Mouse (Mus musculus) midbrain, embryonic 15.5 days (tissue): Measurements from ENCODE around the gene Lpin1. TPM values are rescaled to one million over a fixed set of nuclear protein-coding genes. Genes with fewer than 3 reads are reported as not detected.

Source experiments
- ATAC-seq: fragments of 200-750 bp; cut with Nextera tagmentation; replicated peaks from 2 replicates; pipeline ENCODE4 v1.8.0; 2017; ENCODE audit warnings: moderate TSS enrichment
- H3K27ac ChIP-seq: fragments of 300-500 bp; sonication (generic); 2 replicates; pipeline ENCODE4 v1.5.1; 2015; ENCODE audit warnings: mild to moderate bottlenecking, inconsistent platforms
- H3K27me3 ChIP-seq: fragments of 300-500 bp; sonication (generic); replicated peaks from 2 replicates; pipeline ENCODE4 v1.6.1; 2015; ENCODE audit warnings: inconsistent platforms
- H3K36me3 ChIP-seq: fragments of 300-500 bp; sonication (generic); replicated peaks from 2 replicates; pipeline ENCODE4 v1.6.1; 2015; ENCODE audit warnings: inconsistent platforms
- H3K4me1 ChIP-seq: fragments of 300-500 bp; sonication (generic); 2 replicates; pipeline ENCODE4 v1.6.1; 2015; ENCODE audit warnings: inconsistent platforms
- H3K4me2 ChIP-seq: fragments of 300-500 bp; sonication (generic); 2 replicates; pipeline ENCODE4 v1.6.1; 2015; ENCODE audit warnings: inconsistent platforms, mild to moderate bottlenecking, moderate library complexity
- H3K4me3 ChIP-seq: fragments of 300-500 bp; sonication (generic); 2 replicates; pipeline ENCODE4 v1.5.1; 2015; ENCODE audit warnings: mild to moderate bottlenecking, inconsistent platforms
- H3K9ac ChIP-seq: fragments of 300-500 bp; sonication (generic); 2 replicates; pipeline ENCODE4 v1.6.1; 2015; ENCODE audit warnings: mild to moderate bottlenecking, inconsistent platforms
- H3K9me3 ChIP-seq: fragments of 300-500 bp; sonication (generic); 2 replicates; pipeline ENCODE4 v1.6.1; 2016; ENCODE audit warnings: inconsistent platforms
- WGBS: fragments of 180-500 bp; shearing (Covaris S2); methylation state at CpG from one replicate; pipeline ENCODE4 v1.1.7; 2015; ENCODE audit warnings: mixed read lengths; 5-methylcytosine and 5-hydroxymethylcytosine counted together
- polyA plus RNA-seq: library from polyadenylated mRNA; unstranded; fragments of >200 nt; fragmentation: Nextera tagmentation; extraction: Ambion mirVana; gene quantifications from 2 replicates; pipeline ENCODE4 v1.2.1, GENCODE M21; 2015

The Lpin1 gene
- polyA plus RNA-seq, 1 experiment from 2014 or later = 22.6 TPM

DNA sequence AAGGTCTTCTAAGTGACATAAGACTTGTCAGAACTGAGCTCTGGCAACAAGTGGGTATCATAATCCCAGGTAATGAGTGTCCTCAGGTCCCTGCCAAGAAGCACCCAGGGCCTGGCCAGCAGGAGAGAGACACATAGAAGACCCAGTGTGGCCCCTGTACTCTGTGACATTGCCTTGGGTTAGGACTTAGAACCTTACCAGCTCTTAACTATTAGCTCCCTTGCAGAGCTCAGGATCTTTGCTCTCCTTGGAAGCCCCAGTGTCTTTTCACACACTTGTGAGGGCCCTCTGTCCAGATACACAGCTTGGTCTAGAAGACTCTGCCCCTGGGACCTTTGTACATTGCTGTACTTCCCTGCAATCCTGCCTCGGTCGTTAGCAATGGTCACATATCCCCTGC lies 23.7 kb downstream of the Lpin1 start:
- 80% methylated on average over 2 of the region's 2 CpGs for WGBS

DNA sequence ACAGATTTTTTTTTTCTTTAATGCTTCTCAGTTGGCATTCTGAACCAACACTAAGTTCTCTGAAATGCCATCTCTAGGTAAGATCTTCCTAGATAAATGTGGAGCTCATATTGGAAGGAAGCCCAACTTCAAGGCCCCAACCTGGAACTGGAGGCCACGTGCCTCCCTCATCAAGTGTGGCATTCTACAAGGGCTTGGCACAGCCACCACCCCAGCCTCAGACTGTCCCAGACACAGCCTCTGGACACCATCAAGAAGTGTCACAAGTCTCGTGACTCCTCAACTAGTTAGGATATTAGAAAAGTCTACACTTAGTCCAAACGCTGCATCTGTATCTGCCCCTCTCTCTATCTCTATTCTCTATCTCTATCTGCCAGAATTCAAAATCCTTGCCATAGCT lies 25.8 kb downstream of the Lpin1 start:
- H3K9me3 ChIP-seq = no peaks in the 10 kb centered on the region
- H3K27me3 ChIP-seq = no peaks in the 10 kb centered on the region
- no peak overlapping the region for H3K4me3 ChIP-seq
- no peak overlapping the region for H3K4me2 ChIP-seq
- H3K36me3 ChIP-seq = no peaks in the 10 kb centered on the region
- H3K4me1 ChIP-seq = peaks cover 73% of the 10 kb centered on the region
- ATAC-seq = no peak
- H3K9ac ChIP-seq = no peak overlapping the region
- WGBS = 86% methylated on average over 3 of the region's 3 CpGs
- no peak overlapping the region for H3K27ac ChIP-seq

More for the DNA sequence above, 23.7 kb downstream of the Lpin1 start:
- no peak for ATAC-seq
- no peak overlapping the region for H3K9ac ChIP-seq
- H3K27ac ChIP-seq = no peak overlapping the region
- peak overlapping the region; percentile 85 for H3K4me2 ChIP-seq
- H3K4me3 ChIP-seq = no peak overlapping the region
- no peaks in the 10 kb centered on the region for H3K36me3 ChIP-seq
- H3K9me3 ChIP-seq = no peaks in the 10 kb centered on the region
- no peaks in the 10 kb centered on the region for H3K27me3 ChIP-seq
- H3K4me1 ChIP-seq = peaks cover 83% of the 10 kb centered on the region

DNA sequence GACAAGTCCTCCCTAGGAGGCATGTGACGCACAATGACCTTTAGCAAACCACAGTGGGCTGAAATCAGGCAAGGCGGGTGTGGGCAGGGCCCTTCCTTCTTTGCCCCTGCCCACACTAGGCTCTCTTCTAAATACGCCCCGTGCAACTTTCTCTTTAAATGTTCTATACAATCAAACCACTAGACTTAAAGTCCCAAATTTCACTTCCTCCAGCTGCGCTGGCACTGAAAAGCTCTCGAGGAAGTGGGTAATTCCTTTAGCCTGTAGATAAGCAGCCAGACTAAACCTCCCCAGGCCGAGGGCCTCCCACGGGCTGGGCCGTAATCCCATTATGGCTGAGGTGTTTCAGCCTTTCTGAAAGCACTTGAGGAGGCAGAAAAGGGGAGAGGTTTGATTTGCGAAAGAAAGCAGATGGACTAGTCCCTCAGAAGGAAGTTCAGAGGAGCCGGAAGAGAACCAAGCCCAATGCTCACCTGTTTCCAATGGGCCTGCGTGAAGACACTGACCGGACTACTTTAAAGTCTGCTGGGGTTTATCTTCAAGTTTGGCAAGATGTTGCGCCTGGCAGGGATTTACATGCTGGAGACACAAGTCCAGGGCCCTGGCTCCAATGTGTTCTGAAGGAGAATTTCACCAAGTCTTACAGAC lies 26.6 kb downstream of the Lpin1 start:
- no peak for ATAC-seq
- Histone ChIP-seq H3K4me1 (peaks cover 72% of the 10 kb centered on the region), H3K4me3 (no peak overlapping the region), H3K36me3 (0 out of 2 replicates have a peak, but pooled peaks cover 6% of the 10 kb centered on the region), H3K9ac (no peak overlapping the region), H3K4me2 (no peak overlapping the region), H3K27me3 (no peaks in the 10 kb centered on the region), H3K9me3 (no peaks in the 10 kb centered on the region), H3K27ac (no peak overlapping the region)
- WGBS = 26% methylated on average over 14 of the region's 14 CpGs

DNA sequence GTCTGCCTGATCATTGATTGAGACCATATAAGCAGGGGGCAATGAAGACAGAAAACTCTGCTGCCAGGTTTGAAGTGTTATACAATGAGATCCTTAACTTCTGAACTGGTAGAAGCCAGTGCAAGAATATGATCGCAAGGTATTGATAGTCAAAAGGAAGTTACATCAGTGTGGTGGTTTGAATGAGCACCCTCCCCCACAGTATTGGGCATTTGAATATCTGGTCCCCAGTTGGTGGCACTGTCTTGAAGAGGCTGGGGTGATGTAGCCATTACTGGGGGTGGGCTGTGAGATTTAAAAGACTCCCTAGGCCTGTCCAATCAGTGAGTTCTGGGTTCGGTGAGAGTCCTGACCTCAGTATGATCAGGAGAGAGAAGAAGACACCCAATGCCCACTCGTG lies 27.5 kb downstream of the Lpin1 start:
- ATAC-seq = no peak
- Histone ChIP-seq H3K36me3 (0 out of 2 replicates have a peak, but pooled peaks cover 10% of the 10 kb centered on the region), H3K4me2 (no peak overlapping the region), H3K27me3 (no peaks in the 10 kb centered on the region), H3K4me1 (peaks cover 64% of the 10 kb centered on the region), H3K9ac (no peak overlapping the region), H3K27ac (no peak overlapping the region), H3K9me3 (no peaks in the 10 kb centered on the region), H3K4me3 (no peak overlapping the region)
- WGBS = 92% methylated on average over 3 of the region's 3 CpGs

DNA sequence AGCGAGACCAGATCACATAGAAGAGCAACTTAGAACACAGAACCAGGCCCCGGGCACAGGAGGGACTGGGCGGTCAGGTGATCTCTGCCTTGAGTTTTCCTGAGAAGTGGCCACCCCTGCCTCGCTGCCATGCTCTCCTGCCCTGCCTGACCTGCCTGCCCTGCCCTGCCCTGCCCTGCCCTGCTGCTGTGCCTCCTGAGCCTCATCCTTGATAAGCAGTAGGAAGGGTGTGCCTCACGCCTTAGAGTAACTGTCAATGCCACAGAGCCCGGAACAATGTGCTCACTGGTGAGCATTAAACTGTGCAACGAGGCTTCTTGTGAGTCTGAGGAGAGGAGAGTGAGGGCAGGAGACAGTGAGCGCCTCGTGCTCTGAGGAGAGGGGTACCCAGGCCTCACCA lies 30.5 kb downstream of the Lpin1 start:
- no peak for ATAC-seq
- Histone ChIP-seq H3K9ac (no peak overlapping the region), H3K4me3 (no peak overlapping the region), H3K4me1 (peaks cover 34% of the 10 kb centered on the region), H3K4me2 (no peak overlapping the region), H3K9me3 (no peaks in the 10 kb centered on the region), H3K27ac (no peak overlapping the region), H3K27me3 (no peaks in the 10 kb centered on the region), H3K36me3 (peaks cover 32% of the 10 kb centered on the region)
- 68% methylated on average over 9 of the region's 9 CpGs for WGBS

DNA sequence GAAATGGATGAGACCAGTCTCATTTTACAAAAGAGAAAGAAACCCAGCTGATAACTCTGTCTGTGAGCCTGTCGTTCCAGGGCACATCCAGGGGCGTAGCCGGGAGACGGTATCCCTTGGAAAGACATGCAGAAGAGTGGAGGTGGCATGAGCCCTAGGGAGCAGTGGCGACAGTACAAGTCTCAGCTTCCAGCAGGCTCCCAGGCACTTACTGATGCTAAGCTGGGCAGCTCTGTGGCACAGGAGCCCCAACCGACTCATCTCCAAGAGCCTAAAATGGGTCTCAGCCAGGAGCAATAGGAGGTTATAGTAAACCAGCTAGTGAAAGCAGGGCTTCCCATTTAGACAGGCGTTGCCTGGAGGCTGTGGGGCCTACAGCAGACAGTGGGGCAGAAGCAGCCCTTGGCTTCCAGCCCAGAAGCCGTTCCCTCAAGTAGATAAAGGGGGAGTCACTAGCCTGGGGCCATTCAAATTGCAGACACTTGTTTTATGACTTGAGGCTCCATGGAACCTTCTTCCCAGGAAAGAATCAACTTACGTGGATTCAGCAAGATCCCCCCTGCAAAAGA lies 33.0 kb downstream of the Lpin1 start:
- H3K4me2 ChIP-seq = no peak overlapping the region
- peak overlapping the region; percentile 50; the same call in 1 of the 2 replicates for H3K27ac ChIP-seq
- H3K27me3 ChIP-seq = no peaks in the 10 kb centered on the region
- no peak overlapping the region for H3K9ac ChIP-seq
- ATAC-seq = peak; percentile 67
- peaks cover 44% of the 10 kb centered on the region for H3K36me3 ChIP-seq
- no peak overlapping the region for H3K4me3 ChIP-seq
- 53% methylated on average over 9 of the region's 9 CpGs for WGBS
- no peaks in the 10 kb centered on the region for H3K9me3 ChIP-seq
- peaks cover 10% of the 10 kb centered on the region for H3K4me1 ChIP-seq

DNA sequence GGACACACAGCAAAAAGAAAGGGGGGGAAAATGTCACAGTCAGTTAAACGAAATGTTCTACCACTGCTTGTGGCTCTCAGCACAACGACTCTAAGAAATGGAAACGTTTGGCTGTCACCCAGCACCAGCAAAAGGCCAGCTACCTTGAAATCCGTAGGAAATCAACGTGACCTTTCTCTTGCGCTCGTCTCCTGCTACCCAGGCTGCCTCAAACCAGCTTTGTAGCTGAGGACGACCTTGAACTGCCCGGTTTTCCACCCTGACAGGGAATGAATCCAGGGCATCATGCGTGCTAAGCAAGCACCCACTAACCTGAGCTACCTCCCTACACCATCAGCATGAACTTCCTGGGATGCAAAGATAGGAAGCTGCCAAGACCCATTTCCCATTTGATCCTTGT lies 39.5 kb downstream of the Lpin1 start:
- Histone ChIP-seq H3K27ac (no peak overlapping the region), H3K9ac (no peak overlapping the region), H3K36me3 (peaks cover 30% of the 10 kb centered on the region), H3K9me3 (no peaks in the 10 kb centered on the region), H3K4me1 (no peaks in the 10 kb centered on the region), H3K4me2 (no peak overlapping the region), H3K27me3 (no peaks in the 10 kb centered on the region), H3K4me3 (no peak overlapping the region)
- ATAC-seq = no peak
- WGBS = 93% methylated on average over 10 of the region's 10 CpGs

DNA sequence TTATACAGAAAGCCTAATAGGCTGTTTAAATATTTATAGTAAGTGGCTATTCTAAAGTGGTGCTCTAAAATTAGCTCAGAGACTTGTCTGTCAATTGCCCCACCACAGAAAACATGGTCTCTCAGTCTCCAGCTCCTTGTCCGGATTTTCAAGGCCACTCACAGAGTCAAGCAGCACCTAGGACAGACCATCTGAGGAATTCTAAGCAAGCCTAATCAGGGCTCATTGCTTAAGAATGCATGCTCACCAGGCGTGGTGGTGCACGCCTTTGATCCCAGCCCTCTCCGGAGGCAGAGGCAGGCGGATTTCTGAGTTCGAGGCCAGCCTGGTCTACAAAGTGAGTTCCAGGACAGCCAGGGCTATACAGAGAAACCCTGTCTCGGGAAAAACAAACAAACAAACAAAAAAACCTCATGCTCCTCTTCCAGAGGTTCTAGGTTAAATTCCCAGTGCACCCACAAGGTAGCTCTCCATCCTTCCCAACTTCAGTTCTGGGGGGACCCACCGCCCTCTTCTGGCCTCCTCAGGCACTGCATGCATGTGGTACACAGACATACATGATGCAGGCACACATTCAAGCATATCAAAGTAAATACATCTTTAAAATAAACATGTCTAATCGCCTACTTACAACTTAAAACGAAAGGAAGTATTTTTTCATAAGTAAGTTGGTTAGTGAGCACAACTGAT lies 40.2 kb downstream of the Lpin1 start:
- Histone ChIP-seq H3K4me3 (no peak overlapping the region), H3K4me2 (no peak overlapping the region), H3K9ac (no peak overlapping the region), H3K36me3 (peaks cover 28% of the 10 kb centered on the region; the same call in 1 of the 2 replicates), H3K27ac (no peak overlapping the region), H3K27me3 (no peaks in the 10 kb centered on the region), H3K9me3 (no peaks in the 10 kb centered on the region), H3K4me1 (no peaks in the 10 kb centered on the region)
- 88% methylated on average over 10 of the region's 10 CpGs for WGBS
- no peak for ATAC-seq

DNA sequence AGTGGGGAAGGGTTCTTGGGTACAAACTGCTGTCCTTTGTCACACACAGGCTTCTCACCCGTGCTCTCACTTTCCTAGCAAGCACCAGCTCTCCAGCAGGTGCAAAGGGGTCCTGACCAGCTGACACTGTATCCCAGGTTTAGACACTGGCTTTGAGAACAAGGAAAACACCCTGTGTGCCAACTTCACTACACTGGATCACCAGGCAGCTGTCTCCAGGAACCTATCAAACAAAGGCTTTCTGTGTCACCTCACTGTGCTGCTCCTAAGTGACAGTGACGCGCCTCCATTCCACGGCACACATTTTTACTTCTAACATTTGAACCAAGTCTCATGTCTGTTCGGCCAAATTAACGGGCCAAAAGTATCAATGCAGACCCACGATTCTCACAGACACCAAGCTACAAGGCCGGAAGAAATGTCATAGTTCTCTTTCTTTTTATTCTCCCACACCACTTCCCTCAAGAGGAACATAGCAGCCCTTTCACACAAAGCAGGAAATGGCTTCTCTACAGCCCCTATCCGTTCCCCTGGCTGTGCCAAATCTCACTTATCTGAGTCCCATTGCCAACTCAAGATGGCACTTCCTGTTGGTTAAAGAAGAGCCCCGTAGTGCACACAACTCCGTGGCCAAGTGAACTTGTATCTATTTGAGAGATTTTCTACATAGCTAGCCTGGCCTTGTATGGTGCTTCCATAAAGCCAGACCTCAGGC lies 41.7 kb downstream of the Lpin1 start:
- Histone ChIP-seq H3K27ac (peak overlapping the region; percentile 55), H3K4me1 (no peaks in the 10 kb centered on the region), H3K4me2 (no peak overlapping the region), H3K27me3 (no peaks in the 10 kb centered on the region), H3K9me3 (no peaks in the 10 kb centered on the region), H3K36me3 (peaks cover 41% of the 10 kb centered on the region; the same call in 1 of the 2 replicates), H3K9ac (no peak overlapping the region), H3K4me3 (no peak overlapping the region)
- WGBS = 74% methylated on average over 11 of the region's 11 CpGs
- peak; percentile 37; the same call in 1 of the 2 replicates for ATAC-seq

DNA sequence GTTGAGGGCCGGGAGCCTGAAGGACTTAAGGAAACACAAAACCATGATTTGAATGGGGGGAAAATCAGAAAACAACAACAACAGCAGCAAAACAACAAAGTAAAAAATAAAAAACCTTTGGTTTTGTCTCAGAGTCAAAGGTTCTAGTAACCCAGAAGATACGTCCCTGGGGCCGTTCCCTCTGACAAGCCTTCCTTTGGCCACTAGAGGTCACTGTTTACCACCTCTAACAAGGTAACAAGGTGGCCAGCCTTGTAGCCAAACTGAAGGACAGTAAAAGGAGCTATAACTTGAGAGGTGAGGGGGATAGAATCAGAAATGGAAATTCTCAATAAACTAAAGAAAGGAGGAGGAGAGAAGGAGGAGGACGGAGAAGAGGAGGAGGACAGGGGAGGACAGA lies 42.3 kb downstream of the Lpin1 start:
- peaks cover 36% of the 10 kb centered on the region; the same call in 1 of the 2 replicates for H3K36me3 ChIP-seq
- H3K4me1 ChIP-seq = no peaks in the 10 kb centered on the region
- ATAC-seq = peak; percentile 74
- no peak overlapping the region for H3K4me2 ChIP-seq
- 30% methylated on average over 4 of the region's 4 CpGs for WGBS
- H3K27ac ChIP-seq = peak overlapping the region; percentile 55; the same call in 1 of the 2 replicates
- H3K9ac ChIP-seq = no peak overlapping the region
- H3K27me3 ChIP-seq = no peaks in the 10 kb centered on the region
- no peaks in the 10 kb centered on the region for H3K9me3 ChIP-seq
- no peak overlapping the region for H3K4me3 ChIP-seq

DNA sequence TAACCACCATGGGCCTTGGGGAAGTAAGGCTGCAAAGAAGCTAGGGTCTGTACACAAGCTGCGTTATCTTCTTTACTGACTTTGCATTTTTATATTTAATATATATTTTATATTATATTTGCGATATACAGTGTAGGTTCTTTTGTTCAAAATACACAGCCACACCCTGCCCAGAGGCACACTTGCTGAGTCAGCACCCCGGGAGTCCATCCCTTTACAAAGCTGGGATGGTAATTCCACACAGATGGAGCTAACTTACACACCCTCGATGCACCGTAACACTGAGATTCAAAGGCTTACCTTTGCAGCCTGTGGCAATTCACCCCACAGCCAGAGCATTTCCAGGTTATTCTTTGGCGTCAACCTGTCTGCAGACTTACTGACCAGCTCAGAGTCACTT lies 42.7 kb downstream of the Lpin1 start:
- no peak overlapping the region for H3K4me3 ChIP-seq
- no peaks in the 10 kb centered on the region for H3K9me3 ChIP-seq
- no peak for ATAC-seq
- WGBS = 89% methylated on average over 6 of the region's 6 CpGs
- no peaks in the 10 kb centered on the region for H3K27me3 ChIP-seq
- no peak overlapping the region for H3K4me2 ChIP-seq
- H3K9ac ChIP-seq = no peak overlapping the region
- no peak overlapping the region for H3K27ac ChIP-seq
- H3K36me3 ChIP-seq = peaks cover 36% of the 10 kb centered on the region
- no peaks in the 10 kb centered on the region for H3K4me1 ChIP-seq

DNA sequence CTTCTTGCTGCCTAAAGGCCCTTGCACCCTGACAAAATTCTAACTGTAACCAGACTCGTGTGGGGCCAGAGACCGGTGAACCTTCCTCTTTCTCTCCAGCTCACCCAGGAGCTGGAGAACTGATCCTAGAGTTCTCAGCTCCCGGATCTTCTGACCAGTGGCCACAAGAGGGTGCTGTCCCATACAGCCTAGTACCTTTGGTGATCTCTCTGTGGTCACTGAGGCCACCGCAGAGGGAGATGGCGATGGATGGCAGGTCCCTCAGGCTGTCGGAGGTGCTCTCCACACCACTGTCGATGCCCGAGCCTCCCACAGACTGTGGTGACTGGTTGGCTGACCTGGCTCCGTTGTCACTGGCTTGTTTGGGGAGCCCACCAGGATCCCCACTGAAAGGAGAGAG lies 47.3 kb downstream of the Lpin1 start:
- Histone ChIP-seq H3K4me3 (no peak overlapping the region), H3K4me2 (no peak overlapping the region), H3K27me3 (no peaks in the 10 kb centered on the region), H3K9ac (no peak overlapping the region), H3K36me3 (peaks cover 45% of the 10 kb centered on the region), H3K4me1 (no peaks in the 10 kb centered on the region), H3K27ac (no peak overlapping the region), H3K9me3 (no peaks in the 10 kb centered on the region)
- 0 out of 2 replicates have a peak, but pooled peaks have one; percentile 24 for ATAC-seq
- 66% methylated on average over 9 of the region's 9 CpGs for WGBS
